Mouse (Mus musculus): ENCODE measurements around the gene Ppa1.
"Not testable (repeated sequence)": the region's sequence is repeated elsewhere in the genome, so short reads cannot be mapped to it uniquely, and the experiment has no call there.

Ppa1 gene

DNA sequence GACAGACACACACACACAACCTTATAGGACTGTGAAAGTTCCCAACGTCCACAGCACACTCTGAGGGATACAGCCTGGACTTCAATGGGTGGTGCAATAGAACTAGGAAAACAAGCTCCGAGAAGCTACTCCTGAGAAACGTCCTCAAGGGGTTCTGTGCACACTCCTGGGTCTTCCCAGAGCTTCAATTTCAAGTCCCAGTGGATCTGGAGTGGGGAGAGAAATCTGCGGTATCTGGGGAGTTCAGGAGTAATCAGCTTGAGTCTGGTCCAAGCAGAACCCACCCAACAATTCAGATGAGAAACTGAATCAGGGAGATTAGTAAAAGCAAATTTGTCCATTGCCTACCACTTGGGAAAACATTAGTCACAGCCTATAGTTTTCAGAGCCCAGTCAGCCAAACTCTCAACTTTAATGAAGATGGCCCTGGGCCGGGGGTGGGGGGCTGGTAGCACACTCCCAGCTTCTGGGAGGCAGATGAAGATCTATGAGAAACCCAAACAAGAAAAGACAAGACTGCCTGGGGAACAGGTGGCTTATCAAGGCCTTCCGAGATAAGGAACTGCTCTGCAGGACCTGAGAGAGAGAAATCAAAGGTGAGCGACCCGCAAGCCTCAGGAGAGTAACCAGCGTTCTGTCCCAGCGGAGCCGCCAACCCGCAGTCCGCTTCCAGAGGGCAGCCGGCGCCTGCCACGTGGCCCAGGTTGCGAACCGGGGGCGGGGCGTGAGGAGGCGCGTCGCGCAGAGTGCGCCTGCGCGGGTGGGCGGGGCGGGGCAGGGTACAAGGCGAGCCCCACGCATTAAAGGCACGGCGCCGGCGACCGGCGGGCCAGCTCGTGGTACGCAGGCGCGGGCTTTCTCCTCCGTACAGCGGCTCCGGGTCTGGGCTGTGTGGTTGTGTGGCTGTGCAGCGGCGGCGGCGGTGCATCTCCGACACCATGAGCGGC lies at the start of gene Ppa1:
Gene Ppa1, plus strand, starts transcription at position 763 of the 947 bp plus-strand sequence.
- DNase-seq = peak; percentile 87

DNA sequence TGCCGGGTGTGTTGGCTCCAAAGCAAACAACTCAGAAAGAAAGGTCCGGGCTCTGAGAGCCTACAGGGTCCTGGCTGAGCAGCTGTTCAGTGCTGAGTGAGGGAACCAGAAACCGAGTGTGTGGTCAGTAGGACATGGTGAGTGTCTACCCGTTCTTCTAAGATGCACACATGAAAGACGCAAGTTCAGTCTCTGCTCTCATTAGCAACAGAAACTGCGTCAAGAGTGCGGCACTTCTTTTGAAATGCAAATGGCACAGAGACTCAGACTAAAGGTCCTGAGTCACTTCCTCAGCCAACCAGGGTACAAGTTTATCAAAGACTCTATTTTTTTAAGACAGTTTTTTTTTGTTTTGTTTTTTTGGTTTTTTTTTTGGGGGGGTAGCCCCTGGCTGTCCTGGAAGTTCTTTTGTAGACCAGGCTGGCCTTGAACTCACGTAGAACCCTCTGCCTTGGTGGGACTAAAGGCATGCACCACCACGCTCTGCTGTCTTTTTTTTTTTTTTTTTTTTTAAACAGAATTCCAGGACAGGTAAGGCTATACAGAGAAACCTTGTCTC lies 48.7 kb upstream of the Ppa1 start:
- no peak for DNase-seq

DNA sequence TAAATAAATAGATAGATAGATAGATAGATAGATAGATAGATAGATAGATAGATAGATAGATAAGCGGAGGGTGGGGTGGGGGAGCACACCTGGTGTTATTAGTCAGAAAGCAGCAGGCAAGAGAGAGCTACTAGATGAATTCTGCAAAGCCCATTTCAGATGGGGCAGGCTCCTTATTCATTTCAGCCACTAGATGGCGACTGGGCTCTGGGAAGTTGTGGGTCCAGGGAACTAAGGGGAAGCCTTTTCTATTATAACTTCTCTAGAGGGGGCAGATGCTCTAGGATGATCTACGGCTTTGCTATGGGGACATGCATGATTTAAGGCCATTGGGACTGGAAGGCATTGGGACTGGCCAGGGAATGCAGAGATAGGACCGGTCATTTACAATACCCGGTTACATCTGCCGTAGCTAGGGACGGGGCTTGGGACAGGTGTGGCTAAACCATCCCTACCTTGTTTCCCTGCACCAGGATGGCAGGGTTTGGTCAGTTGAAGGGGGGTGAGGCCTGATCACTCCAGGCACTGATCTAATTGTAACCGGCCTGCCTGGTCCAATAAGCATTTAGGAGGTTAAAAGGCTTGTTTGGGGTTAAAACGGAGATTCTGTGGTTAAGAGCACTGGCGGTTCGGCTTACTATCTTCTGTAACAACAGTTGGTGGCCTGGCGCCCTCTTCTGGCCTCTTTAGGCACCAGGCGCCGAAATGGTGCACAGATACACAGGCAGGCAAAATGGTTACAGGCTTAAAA lies 45.9 kb upstream of the Ppa1 start:
- DNase-seq = peak; percentile 83

DNA sequence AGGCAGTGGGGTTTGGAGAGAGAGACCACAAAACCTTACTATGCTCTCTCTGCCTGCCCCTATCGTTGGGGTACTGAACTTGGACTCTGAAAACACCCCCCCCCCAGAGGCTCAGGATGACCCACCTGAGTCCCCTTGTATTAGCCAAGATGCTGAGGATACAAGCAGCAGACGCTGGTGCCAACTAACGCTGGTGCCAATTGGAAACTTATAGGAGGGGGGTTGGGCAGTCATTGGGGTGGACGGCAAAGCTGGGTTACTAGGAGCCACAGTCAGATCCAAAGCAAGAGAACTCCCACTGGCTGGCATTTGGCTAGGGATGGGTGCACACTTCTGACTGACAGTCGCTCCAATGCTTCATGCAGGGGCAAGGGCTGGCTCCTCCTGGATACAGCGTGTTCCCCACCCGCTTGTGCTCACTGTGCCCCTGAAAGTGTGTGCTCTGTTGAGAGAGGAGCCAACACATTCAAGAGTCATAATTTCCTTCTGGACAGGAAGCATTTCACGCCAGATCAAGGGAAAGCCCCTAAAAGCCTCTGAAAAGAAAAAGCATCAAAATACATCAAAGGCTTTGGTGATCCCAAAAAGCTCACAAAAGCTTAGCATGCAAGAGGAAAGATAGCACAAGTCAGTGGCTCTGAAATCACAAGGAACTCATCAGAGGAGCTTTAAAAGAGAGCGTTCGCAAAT lies 43.8 kb upstream of the Ppa1 start:
- no peak for DNase-seq

DNA sequence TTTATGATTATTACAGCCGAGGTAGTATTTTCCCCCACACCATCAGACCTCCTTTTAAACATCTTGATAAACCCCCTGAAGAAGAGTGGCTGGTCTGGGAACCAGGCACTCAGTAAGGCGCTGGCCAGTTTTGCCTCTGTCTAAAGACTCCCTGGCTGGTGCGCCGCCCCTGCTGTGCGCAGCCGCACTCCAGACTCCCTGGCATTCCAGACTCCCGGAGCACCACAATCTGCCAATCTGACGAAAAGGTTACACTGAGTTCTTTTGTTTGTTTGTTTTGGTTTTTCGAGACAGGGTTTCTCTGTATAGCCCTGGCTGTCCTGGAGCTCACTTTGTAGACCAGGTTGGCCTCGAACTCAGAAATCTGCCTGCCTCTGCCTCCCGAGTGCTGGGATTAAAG lies 43.0 kb upstream of the Ppa1 start:
- not testable (repeated sequence) for DNase-seq

DNA sequence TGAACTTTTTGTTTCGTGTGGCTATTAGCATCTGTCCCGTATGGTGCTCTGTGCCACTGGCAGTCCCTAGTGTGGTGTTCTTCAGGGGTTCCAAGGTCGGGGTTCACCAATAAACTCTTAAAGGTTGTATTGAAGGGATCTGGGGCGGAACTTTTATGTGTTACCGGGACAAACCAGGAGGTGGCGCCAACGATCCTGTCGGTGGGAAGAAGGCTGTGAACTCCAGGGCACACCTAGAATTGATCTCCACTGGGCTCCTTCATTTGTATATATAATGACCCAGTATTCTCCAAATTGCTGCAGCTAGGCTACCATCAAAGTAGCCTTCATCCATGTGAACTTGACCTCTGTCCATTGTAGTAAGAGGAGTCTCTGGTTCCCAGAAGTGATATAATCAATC lies 42.5 kb upstream of the Ppa1 start:
- peak; percentile 73 for DNase-seq

DNA sequence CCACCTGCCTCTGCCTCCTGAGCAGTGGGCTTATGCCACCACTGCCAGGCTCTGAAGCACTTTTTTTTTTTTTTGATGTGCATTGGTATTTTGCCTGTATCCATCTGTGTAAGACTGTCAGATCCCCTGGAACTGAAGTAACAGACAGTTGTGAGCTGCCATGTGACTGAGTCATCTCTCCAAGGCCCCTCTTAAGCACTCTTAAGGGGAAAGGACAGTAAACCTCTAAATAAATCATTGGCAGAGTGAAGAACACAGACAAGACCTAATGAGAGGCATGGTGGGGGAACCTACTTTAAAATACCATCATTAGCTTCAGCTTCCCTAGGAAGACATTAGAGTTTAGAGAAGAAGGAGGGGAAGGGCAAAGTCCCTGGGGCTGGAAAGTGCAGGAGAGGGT lies 40.1 kb upstream of the Ppa1 start:
- no peak for DNase-seq

DNA sequence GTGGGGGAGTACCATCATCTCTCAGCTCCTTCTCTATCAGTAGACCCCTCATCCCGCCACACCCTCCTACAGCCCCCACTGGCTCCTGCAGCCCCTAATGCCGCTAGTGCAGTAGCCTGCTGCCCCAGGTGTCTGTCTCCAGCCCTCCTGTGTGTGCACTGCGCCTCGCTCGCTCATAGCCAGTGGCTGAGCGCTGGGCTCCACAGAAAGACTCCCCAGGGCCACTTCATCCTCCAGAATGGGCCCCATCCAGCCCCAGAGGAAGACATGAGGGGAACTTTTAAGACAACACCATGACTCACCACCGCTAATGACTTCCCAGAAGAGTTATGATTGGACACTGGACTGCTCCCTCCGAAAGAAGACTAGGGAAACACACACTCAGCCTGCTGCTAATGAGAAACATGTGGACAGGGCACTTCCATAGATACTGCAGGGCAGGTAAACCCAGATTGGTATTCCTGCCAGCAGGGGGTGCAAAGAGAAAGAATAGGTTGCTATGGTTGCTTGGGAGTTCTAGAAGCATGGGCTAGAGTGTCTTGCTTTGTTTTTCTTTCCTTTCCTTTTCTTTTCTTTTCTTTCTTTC lies 37.6 kb upstream of the Ppa1 start:
- peak; percentile 80 for DNase-seq

DNA sequence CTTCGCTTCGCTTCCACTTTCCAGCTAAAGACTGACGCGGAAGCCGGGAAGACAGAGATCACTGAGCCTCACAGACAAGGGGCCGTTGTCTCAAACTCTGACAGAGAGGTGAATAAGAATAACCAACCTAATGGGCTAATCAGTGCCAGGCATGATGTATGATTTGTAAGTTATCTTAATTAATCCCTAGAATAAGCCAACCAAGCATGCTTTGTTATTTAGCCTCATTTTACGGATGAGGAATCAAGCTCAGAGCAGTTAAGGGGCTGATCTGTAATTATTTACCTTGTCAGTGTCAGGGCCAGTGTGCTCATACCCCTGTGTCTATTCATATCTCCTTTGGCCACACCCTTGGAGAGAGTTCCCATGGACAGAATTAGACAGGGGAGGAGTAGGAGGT lies 34.0 kb upstream of the Ppa1 start:
- no peak for DNase-seq

DNA sequence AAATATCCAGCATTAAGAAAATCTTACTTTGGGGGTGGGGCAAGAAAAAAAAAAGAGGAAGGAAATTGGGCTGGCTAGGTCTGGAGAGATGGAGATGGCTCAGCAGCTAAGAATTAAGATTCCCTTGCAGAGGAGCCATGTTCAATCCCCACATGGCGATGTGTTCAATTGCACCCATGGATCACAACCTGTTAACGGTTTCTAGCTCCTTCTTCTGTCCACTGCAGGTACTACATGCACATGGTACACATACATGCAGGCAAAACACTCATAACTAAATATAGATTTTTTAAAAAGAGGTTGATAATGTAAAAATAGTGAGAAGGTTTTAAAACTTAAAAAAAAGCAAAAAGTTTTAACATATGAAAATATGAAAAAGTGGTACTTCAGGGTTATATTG lies 29.8 kb upstream of the Ppa1 start:
- DNase-seq = no peak

DNA sequence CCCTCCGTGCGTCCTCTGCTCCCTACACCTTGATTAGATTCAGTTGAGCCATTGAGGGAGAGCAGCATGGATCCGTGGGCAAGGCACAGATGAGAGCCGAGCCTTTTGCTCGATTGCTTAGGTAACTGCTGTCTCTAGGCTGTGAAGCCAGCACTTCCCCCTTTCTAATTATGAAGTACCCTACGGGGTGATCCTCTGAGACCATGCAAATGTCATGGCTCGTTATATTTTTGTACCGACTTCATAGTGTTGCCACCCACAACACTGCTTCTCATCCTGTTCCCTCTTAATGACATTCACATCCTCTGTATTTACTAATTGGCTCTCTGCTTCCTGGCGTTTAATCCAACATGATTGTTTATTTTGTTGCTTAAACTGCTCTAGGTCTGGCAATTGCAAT lies 26.7 kb upstream of the Ppa1 start:
- DNase-seq = no peak

DNA sequence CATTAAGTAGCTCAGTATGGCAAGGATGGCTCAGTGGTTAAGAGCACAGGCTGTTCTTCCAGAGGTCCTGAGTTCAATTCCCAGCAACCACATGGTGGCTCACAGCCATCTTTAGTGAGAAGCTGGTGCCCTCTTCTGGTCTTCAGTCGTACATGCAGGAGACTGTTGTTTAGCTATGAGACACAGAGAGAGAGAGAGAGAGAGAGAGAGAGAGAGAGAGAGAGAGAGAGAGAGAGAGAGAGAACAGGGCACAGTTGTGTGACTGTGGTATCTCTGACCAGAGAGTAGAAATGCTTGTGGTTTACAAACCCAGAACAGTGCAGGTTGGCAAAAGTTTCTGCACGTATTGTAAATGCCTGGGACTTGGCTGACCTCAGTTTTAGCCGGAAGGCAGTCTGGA lies 24.5 kb upstream of the Ppa1 start:
- DNase-seq = not testable (repeated sequence)

DNA sequence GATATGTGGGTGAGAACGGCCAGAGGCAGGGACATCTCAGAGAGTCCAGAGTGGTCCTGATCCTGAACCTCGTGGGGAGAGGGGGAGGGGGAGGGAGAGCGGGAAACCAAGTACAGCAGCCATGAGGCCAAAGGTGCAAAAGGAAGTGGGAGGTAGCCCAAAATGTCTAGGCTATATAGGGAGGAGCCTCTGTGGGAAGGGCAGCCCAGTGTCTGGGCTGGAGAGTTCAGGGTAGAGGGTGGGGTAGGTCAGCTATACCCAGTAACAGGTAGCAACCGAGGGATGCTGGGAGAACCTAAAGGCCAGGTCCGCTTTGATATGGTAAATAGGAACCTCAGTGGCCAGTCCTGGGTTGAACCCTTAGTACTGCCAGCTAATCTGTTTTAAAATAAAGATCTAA lies 23.6 kb upstream of the Ppa1 start:
- no peak for DNase-seq

DNA sequence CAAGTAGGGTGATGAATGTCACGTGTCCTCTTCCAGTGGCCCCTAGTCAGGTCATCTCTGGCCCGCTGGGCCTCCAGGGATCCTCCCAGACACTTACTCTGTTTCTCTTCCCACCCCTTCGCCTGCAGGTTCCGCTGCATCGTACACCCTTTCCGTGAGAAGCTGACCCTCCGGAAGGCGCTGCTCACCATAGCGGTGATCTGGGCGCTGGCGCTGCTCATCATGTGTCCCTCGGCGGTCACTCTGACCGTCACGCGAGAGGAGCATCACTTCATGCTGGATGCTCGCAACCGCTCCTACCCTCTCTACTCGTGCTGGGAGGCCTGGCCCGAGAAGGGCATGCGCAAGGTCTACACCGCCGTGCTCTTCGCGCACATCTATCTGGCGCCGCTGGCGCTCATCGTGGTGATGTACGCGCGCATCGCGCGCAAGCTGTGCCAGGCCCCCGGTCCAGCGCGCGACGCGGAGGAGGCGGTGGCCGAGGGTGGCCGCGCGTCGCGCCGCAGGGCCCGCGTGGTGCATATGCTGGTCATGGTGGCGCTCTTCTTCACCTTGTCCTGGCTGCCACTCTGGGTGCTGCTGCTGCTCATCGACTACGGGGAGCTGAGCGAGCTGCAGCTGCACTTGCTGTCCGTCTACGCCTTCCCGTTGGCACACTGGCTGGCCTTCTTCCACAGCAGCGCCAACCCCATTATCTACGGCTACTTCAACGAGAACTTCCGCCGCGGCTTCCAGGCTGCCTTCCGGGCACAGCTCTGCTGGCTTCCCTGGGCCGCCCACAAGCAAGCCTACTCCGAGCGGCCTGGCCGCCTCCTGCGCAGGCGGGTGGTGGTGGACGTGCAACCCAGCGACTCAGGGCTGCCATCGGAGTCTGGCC lies 22.7 kb upstream of the Ppa1 start:
- DNase-seq = peak; percentile 49

DNA sequence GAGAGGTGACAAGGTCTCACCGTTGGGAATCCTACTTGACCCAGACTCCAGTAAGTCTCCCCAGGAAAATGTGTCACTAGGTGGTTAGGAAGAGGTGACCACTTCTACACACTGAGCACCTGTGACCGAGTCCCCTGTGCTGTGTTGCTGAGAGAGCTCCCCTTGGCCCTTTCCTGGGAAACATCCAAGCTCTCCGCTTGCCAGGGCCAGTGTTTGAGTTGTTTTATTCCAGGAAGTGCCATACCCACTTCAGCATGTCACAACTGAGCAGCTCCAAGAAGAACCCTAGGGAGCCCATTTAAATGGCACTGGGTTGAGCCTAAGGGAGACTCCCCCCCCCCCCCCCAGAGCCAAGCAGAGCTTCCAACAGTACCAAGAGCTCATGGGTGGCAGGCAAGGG lies 21.8 kb upstream of the Ppa1 start:
- DNase-seq = peak; percentile 65

DNA sequence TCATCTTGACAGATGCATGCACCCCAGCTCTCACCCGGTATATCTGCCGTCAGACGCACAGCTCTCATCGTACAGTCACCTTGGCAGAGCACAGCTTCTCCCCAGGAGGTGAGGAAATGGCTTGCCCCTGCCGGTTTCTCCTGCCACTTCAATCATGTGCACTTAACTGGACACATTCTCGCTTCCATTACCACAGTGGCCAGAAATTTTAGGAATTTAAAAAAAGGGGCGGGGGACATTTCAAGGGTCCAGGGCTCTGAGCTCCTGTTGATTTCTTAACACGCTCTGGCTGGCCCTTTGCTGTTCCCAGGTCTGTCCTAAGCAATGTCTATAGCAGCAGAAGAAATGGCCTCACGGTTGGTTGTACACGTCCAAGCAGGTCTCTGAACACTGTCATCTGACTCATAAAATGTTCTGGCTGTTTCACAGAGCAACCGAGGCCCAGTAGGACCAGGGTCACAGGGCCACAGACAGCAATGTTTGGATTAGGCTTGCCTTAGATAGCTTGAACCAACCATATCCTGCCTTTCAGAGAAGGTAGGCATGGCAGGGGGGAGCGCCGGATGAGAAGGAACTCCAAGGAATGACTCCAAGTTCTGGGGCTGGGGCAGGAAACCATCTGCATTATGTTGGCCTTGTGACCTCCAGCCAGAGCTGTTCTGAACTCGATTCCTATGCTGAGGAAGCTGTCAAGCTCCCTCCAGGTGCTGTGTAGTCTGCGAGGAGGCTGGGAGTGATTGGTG lies 21.0 kb upstream of the Ppa1 start:
- peak; percentile 40 for DNase-seq

DNA sequence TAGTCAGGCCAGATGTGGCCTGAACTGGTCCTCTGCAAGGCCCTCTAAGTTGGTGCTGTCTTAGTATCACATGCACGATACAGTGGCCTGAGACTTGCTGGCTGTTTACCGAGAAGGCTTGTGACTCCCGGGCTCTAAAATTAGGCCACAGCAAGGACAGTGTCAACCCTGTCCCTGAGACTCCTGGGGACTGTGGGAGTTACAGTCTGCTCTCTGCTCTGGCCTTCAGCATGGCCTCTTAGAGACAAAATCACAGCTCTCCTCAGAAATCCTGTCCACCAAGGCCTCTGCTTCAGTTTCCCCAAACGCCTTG lies 20.5 kb upstream of the Ppa1 start:
- DNase-seq = no peak

DNA sequence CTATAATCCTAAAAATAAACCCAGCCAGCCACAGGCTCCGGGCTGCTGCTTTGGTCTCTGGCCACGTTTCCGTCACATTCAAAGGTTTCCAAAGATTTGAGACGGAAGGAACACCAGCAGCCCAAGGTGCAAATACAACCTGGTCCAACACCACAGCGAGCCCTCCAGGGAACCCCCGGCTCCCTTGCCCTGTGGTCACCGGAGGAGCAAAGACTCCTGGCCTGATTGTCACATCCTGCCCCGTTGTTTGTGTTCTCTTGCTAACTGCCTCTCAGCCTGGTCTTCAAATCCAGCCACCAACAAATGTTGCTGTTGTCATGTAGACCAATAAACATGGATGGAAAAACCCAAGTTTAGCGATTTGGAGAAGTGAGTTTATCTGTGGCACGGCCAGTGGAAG lies 15.9 kb upstream of the Ppa1 start:
- no peak for DNase-seq

DNA sequence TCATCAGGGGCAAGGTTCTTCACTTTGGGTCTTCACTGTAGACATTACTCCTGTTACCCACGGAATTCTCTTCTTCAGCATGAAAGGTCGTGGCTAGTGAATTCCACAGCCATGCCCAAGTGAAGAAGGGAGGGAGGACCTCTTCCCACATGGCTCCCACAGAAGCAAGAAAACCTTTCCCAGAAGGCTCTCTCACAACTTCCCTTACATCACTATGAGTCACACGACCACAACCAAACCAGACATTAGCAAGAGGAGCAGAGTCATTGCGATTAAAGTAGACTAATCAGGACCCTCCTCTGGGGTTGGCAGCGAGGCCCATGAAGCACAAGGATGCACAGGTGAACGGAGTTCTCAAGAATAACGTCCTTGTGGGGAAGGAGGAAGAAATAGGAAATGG lies 11.3 kb upstream of the Ppa1 start:
- DNase-seq = no peak

DNA sequence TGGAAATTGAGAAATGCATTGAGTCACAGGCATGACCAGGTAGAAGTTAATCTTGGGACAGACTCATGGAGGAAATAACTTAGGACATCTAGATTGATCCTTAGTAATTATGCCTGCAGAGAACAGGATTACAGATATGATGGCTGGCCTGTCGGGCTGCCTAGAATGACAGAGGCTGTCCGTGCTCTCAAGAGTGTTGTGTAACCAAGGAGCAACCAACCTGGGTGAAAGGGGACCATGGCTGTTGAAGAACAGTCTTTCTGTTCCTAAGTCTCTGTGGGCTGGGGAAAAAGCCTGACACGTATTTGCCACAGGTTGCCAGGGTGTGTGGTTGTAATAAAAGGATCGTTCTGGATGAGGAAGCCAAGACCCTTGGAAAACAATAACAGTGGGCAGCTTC lies 8.0 kb upstream of the Ppa1 start:
- no peak for DNase-seq

DNA sequence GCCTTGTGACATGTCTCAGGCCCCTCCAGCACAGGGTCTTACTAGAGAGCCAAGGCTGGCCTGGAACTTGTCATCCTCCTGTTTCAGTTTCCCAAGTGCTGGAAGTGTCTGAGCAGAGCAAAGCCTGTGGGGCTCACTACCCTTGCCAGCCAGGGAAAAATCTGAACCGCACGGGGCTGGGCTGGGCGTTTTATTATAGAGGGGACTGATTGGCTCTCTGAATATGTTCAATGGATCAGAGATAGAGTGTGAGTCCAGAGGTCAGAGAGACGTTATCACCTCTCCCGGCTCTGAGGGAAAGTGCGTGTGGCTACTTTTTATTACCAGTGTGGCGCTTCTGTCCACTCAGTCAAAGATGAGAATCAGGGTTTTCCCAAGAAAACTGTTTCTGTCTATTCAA lies 1.8 kb upstream of the Ppa1 start:
- DNase-seq = no peak
